Mouse (Mus musculus): Measurements from ENCODE around the gene Amotl1. TPM values are rescaled to one million over a fixed set of nuclear protein-coding genes. Genes with fewer than 3 reads are reported as not detected.

The Amotl1 gene
- 36.0 and 40.6 TPM in 2 replicates for polyA plus RNA-seq (2011; ENCODE audit: insufficient read depth, insufficient read length, low read depth, missing spikeins)

- Histone ChIP-seq H3K4me1 (ENCODE audit: control insufficient read depth, insufficient read depth, low read length) (peaks cover 14% of the 10 kb centered on the region), H3K36me3 (ENCODE audit: control insufficient read depth, insufficient read depth, low read length, poor library complexity, severe bottlenecking) (no peaks in the 10 kb centered on the region), H3K27ac (ENCODE audit: insufficient read depth, low read length) (no peak within 1 kb of the TSS), H3K4me3 (ENCODE audit: low read depth, low read length) (no peak within 1 kb of the TSS), H3K27me3 (ENCODE audit: control insufficient read depth, insufficient read depth, low read length, poor library complexity, severe bottlenecking) (no peaks in the 10 kb centered on the region), H3K9ac (ENCODE audit: low read depth, poor library complexity, severe bottlenecking) (no peak within 1 kb of the TSS), H3K9me3 (replicated peaks; ENCODE audit: control insufficient read depth, insufficient read depth, low read length, poor library complexity, severe bottlenecking) (no peaks in the 10 kb centered on the region)
- no peak for TF ChIP-seq EP300 (IDR thresholded peaks at IDR 0.05; ENCODE audit: insufficient read depth, low read depth, low read length)
- no peak for TF ChIP-seq POLR2A (IDR thresholded peaks at IDR 0.05; ENCODE audit: insufficient read depth, low read length)
- no peak for TF ChIP-seq CTCF (IDR thresholded peaks at IDR 0.05; ENCODE audit: low read depth, low read length)
These were observed at the start of gene Amotl1 for GRCm38 (mm10) chr9:14644956-14645355. Gene Amotl1 (minus strand): TSS chr9:14645056.

DNA sequence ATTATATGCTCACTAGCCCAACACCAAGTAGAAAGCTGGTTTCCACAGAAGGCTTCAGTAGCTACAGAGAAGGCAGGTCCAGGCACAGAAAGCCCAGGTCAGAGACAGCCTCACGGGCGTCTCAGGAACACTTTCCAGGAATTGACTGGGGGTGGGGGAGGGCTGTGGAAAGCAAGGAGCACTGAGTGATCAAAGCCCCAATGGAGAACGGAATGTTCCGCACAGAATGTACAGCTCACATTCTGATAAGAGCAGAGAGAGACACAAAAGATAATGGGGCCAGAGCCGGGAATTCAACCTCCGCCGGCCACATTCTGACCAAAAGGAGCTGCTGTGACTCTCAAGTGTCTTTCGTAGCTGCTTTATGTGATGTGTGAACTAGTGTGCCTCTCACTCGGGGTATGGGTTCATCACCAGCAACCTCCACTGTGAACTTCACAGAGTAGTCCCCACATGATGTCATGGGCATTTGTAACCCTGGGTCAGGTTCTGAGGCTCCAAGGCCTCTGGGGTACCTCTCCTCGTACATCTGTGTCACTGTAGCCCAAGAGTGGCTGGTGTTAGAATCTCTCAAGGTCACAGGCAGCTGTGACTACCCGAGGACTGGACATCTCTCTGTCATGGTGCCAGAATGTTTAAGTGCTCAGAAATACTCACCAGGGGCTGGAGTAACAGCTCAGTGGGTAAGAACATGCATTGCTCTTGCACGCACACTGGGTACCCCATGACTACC lies 44.7 kb upstream of the Amotl1 start:
- Histone ChIP-seq H3K9ac (ENCODE audit: low read depth, poor library complexity, severe bottlenecking) (no peak overlapping the region), H3K4me3 (ENCODE audit: low read depth, low read length) (no peak overlapping the region), H3K9me3 (replicated peaks; ENCODE audit: control insufficient read depth, insufficient read depth, low read length, poor library complexity, severe bottlenecking) (no peaks in the 10 kb centered on the region), H3K27ac (ENCODE audit: insufficient read depth, low read length) (no peak overlapping the region), H3K4me1 (ENCODE audit: control insufficient read depth, insufficient read depth, low read length) (no peaks in the 10 kb centered on the region), H3K36me3 (ENCODE audit: control insufficient read depth, insufficient read depth, low read length, poor library complexity, severe bottlenecking) (no peaks in the 10 kb centered on the region), H3K27me3 (ENCODE audit: control insufficient read depth, insufficient read depth, low read length, poor library complexity, severe bottlenecking) (no peaks in the 10 kb centered on the region)
- TF ChIP-seq EP300 (IDR thresholded peaks at IDR 0.05; ENCODE audit: insufficient read depth, low read depth, low read length) = no peak
- no peak for TF ChIP-seq CTCF (IDR thresholded peaks at IDR 0.05; ENCODE audit: low read depth, low read length)
- no peak for TF ChIP-seq POLR2A (IDR thresholded peaks at IDR 0.05; ENCODE audit: insufficient read depth, low read length)

GRCm38 (mm10) chr9:14684363-14684762 lies 39.5 kb upstream of the Amotl1 start:
- H3K27ac ChIP-seq (ENCODE audit: insufficient read depth, low read length) = no peak overlapping the region
- no peak overlapping the region for H3K4me3 ChIP-seq (ENCODE audit: low read depth, low read length)
- peaks cover 6% of the 10 kb centered on the region for H3K4me1 ChIP-seq (ENCODE audit: control insufficient read depth, insufficient read depth, low read length)
- H3K9ac ChIP-seq (ENCODE audit: low read depth, poor library complexity, severe bottlenecking) = no peak overlapping the region
- no peaks in the 10 kb centered on the region for H3K27me3 ChIP-seq (ENCODE audit: control insufficient read depth, insufficient read depth, low read length, poor library complexity, severe bottlenecking)
- H3K9me3 ChIP-seq (replicated peaks; ENCODE audit: control insufficient read depth, insufficient read depth, low read length, poor library complexity, severe bottlenecking) = no peaks in the 10 kb centered on the region
- no peak for TF ChIP-seq EP300 (IDR thresholded peaks at IDR 0.05; ENCODE audit: insufficient read depth, low read depth, low read length)
- H3K36me3 ChIP-seq (ENCODE audit: control insufficient read depth, insufficient read depth, low read length, poor library complexity, severe bottlenecking) = no peaks in the 10 kb centered on the region

DNA sequence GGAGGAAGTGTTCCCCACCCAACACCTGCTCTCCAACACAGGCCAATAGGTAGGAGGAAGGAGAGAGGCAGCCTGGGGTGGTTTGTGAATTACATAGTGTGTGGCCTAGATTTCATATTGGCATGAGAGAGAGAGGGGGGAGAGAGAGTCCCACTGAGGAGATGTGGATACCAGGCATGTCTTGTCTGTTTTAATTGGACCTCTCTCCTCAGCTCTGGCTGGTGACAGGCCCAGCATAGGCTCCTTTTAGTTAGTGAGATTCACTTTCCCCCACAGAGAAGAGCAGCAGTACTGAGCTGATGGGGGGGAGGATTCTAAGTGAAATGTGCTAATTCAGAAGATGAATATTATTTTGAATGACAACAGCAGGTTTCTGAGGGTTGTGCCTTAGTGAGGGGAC lies 37.9 kb upstream of the Amotl1 start:
- Histone ChIP-seq H3K9ac (ENCODE audit: low read depth, poor library complexity, severe bottlenecking) (no peak overlapping the region), H3K4me1 (ENCODE audit: control insufficient read depth, insufficient read depth, low read length) (peaks cover 6% of the 10 kb centered on the region), H3K4me3 (ENCODE audit: low read depth, low read length) (no peak overlapping the region), H3K9me3 (replicated peaks; ENCODE audit: control insufficient read depth, insufficient read depth, low read length, poor library complexity, severe bottlenecking) (no peaks in the 10 kb centered on the region), H3K27ac (ENCODE audit: insufficient read depth, low read length) (no peak overlapping the region), H3K36me3 (ENCODE audit: control insufficient read depth, insufficient read depth, low read length, poor library complexity, severe bottlenecking) (no peaks in the 10 kb centered on the region), H3K27me3 (ENCODE audit: control insufficient read depth, insufficient read depth, low read length, poor library complexity, severe bottlenecking) (no peaks in the 10 kb centered on the region)
- no peak for TF ChIP-seq CTCF (IDR thresholded peaks at IDR 0.05; ENCODE audit: low read depth, low read length)
- TF ChIP-seq EP300 (IDR thresholded peaks at IDR 0.05; ENCODE audit: insufficient read depth, low read depth, low read length) = no peak
- TF ChIP-seq POLR2A (IDR thresholded peaks at IDR 0.05; ENCODE audit: insufficient read depth, low read length) = no peak

DNA sequence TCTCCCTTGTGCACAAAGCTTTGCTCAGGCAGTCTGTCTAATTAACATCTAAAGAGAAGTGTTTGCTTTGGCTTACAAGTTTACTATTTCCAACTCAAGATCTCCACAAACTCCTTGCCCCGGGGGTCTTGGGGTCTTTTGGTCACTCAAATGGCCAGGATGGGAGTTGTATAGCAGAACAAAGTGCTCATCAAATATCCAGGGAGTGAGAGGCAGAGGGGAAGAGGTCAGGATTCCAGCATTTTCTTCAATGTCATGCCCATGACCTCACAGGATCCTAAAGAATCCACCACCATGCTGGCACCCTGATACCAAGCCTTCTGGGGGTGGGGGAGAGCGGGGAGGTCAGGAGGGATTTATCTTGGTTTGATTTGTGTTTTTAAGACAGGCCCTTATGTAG lies 35.7 kb upstream of the Amotl1 start:
- Histone ChIP-seq H3K27me3 (ENCODE audit: control insufficient read depth, insufficient read depth, low read length, poor library complexity, severe bottlenecking) (no peaks in the 10 kb centered on the region), H3K9ac (ENCODE audit: low read depth, poor library complexity, severe bottlenecking) (no peak overlapping the region), H3K36me3 (ENCODE audit: control insufficient read depth, insufficient read depth, low read length, poor library complexity, severe bottlenecking) (no peaks in the 10 kb centered on the region), H3K4me1 (ENCODE audit: control insufficient read depth, insufficient read depth, low read length) (peaks cover 6% of the 10 kb centered on the region), H3K27ac (ENCODE audit: insufficient read depth, low read length) (peak overlapping the region; percentile 85), H3K9me3 (replicated peaks; ENCODE audit: control insufficient read depth, insufficient read depth, low read length, poor library complexity, severe bottlenecking) (no peaks in the 10 kb centered on the region), H3K4me3 (ENCODE audit: low read depth, low read length) (no peak overlapping the region)
- peak; percentile 83; the same call in 1 of the 2 replicates for TF ChIP-seq EP300 (IDR thresholded peaks at IDR 0.05; ENCODE audit: insufficient read depth, low read depth, low read length)
- TF ChIP-seq CTCF (IDR thresholded peaks at IDR 0.05; ENCODE audit: low read depth, low read length) = no peak
- no peak for TF ChIP-seq POLR2A (IDR thresholded peaks at IDR 0.05; ENCODE audit: insufficient read depth, low read length)
